Mouse (Mus musculus) brain, adult 2 months (tissue): ENCODE measurements around the gene Med18.
A peak's percentile ranks its signal among the peaks of the same experiment; 100 is the strongest.
"Not testable (repeated sequence)": the region's sequence is repeated elsewhere in the genome, so short reads cannot be mapped to it uniquely, and the experiment has no call there.

ENCODE experiments used
- DNase-seq: peaks from one replicate; pipeline ENCODE4 v3.0.0; 2011; ENCODE audit warnings: low read depth, low spot score

Med18 gene

DNA sequence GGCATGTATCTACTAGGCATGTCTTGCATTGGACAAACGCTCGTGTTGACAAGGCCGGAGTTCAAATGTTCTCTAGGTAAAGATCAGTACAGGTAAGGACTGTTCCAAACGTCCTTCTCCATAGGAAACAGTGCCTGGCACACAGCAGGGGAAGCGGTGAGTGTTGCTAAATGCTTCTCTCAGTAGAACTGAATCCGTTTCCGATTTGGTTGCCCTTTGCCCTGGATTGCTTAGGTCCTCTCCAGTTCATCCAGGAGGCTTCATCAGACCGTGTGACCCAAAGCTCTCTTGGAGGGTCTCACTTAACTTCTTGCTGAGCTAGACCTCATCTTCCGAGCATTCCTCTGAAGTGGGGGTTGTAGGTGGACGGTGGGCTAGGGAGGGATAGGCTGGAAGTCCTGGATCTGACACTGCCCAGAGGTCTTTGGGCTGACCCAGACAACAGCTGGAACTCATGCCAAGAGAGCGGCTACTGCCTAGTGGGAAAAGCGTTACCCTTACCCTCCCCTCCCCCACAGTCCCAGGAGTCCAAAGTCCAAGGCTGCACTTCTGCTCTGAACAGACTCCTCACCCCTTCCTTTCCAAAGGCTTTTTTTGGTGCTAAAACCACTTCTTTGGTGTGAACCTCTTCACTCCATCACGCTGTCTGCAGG lies 19.4 kb upstream of the Med18 start:
- no peak for DNase-seq

DNA sequence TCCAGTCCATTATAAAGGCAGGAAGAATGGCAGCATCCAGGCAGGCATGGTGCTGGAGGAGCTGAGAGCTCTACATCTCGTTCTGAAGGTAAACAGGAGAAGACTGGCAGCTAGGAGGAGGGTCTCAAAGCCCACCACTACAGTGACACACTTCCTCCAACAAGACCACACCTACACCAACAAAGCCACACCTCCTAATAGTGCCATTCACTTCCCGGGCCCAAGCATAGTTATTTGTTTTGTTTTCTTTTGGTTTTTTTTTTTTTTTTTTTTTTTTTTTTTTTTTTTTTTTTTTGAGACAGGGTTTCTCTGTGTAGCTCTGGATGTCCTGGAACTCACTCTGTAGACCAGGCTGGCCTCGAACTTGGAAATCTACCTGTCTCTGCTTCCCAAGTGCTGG lies 18.4 kb upstream of the Med18 start:
- not testable (repeated sequence) for DNase-seq

DNA sequence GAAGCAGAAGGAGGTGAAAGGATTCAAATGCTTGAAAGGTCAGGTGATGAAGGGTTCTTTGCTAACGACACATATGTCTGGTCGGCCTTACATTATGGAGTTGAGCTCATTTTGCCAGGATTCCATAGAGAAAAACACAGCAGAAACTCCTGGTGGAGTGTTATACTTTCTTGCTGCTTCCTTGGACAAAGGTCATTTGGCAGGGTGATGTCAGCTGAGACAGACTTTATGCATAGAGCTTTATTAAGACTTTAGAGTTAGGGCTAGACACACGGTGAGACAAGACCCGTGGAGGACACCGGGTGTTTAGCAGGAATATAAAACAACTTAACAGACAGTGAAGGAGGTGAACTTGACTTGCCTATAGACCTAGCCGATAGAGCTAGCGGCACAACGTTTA lies 14.1 kb upstream of the Med18 start:
- DNase-seq = no peak

DNA sequence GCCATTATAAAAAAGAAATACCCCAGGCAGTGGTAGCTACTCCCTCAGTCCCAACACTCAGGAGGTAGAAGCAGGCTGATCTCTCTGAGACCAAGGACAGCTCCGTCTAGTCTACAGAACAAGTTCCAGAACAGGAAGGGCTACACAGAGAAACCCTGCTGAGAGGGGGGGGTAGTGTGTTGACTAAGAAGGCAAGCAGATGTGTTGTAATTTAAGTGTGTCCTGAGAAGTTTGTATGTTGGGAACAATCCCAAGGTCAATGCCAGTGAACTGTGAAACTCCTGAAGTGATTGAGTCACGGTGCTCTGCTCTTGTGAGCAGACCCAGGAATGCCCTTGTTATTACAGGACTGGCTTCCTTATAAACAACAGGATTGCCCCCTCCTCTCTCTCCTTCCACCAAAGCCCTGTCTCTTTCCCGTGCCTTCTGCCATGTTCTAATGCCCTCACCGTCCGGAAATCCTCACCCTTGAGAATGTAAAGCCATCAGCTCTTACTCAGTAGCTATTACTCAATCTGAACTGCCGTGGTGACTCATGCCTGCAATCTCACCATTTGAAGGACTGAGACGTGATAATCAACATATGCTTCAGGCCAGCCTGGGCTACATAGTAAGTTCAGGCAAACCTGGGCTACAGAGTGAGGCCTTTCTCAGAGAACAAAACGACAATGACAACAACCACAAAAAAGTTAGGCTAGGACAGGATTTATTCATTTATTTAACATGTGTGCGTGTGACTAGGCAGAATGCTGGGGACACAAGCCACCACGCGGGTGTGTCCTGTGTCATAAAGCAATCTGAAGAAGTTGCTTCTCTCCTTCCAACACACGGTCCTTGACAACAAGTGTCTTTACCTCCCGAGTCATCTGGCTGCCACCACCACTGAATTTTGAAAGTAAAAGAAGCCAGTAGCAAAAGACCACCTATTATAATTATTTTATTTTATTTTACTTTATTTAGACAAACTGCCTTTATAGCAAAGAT lies 12.5 kb upstream of the Med18 start:
- DNase-seq = no peak

DNA sequence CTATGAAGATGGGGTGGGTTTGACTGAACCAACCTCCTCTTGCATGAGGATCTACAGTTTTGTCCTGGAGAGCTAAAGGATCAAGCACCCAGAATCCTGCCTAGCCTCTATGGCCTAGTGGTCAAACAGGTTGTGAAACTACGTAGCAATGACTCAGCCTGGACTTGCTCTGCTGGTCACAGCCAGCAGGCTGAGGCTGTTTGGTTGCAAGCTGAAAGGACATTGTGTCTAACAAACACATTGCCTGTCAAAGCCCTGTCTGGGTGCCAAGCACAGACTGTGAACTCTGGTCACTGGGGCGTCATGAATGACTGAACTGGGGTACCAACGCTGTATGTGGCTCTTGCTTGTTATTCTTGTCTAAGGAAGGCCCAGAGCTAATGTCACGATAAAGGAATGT lies 10.9 kb upstream of the Med18 start:
- DNase-seq = peak; percentile 44

DNA sequence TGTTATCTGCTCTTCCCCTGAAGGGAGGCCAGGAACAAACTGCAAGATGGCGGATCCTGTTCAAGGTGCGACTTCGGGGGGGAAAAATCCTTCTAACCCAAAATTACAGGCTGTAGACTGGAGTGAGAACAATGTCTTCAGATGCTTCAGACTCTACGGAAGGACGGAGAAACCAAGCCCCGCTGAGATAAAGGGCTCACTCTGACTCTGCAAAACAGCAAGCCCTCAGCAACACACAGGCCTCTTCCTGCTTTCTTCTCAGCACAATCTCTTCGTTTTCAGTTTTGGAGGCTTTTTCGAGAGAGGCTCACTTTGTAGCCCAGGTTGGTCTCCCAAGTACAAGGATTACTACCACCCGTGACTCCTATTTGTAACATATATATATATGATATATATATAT lies 9.7 kb upstream of the Med18 start:
- DNase-seq = no peak

DNA sequence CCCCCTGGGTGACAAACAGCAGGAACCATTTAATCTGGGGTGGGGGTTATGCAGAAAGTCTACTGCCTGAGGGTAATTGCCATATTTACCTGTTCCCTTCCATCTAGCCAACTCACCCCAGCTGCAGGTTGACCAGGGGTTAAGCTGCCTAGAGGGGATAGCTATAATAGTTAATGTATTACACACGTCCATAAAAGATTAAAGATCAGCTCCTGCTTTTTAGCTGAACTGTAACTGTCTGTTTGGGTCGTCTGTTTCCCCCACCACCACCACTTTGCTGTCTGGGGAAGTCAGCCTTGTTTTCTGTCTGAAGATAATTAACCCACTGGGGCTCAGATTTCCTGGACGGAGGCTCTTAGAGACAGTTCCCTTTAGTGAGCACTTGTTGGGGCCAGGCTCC lies 6.2 kb upstream of the Med18 start:
- no peak for DNase-seq

DNA sequence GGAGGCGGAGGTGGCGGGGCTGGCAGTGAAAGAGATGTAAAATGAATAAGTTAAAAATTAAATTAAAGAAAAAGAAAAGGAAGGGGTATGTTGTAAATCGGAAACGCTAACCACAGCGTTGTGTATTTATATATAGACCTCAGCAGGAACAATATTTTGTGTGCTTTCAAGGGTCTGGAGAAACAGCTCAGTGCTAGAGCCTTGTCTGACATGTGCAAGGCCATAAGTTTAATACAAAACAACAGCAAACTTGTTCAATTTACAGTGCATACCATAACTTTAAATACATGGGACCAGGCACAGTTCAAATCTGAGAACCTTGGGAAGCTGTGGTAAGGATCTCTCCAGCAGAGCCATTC lies 513 bp upstream of the Med18 start:
- DNase-seq = no peak

DNA sequence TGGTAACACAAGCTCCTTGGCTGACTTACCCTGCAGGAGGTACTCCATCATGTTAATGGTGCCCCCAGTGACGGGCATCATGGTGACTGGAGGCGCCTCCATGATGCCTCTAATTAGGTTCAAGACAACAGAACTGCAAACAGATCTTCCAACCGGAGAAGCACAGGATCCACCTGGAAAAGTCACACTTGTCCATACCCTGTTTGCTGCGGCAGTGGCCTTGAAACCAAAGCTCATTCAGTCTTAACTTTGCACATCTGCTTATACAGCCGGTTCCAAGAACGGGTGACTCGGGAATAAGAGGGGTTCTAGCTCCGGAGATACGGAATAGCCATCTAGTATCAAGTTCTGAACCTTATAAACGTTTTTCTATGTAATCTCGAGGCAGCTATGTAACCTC lies 885 bp downstream of the Med18 start:
- DNase-seq = no peak

DNA sequence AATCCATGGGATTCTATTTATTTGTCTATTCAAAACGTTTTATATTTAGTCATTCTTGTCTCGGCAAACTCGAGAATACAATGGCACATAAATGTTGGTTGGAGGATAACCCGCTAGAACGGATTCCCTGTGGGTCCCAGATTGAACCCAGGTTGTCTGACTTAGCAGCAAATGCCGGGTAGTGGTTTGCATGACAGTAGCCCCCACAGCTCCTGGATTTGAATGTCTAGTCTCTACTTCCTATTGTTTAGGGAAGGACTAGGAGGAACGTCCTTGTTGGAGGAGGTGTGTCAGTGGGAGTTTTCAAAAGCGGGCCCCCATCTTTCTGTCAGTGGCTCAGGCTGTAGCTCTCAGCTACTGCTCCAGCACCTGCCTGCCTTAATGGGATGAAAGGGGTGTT lies 3.5 kb downstream of the Med18 start:
- DNase-seq = no peak

DNA sequence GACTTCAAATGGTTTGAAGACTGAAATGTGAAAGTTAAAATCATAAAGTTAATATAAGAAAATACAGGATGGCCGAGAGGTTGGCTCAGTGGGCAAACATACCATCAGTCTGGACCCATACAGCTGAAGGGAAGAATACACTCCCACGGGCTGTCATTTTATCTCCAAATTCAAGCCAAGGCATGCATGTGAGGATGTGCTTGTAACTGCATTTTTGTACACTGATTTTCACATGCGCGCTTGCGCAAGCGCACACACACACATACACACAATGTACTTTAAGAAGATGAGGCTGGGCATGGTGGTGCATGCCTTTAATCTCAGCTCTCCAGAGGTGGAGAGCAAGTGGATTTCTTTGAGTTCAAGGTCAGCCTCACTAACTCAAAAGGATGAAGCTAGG lies 8.2 kb downstream of the Med18 start:
- no peak for DNase-seq

DNA sequence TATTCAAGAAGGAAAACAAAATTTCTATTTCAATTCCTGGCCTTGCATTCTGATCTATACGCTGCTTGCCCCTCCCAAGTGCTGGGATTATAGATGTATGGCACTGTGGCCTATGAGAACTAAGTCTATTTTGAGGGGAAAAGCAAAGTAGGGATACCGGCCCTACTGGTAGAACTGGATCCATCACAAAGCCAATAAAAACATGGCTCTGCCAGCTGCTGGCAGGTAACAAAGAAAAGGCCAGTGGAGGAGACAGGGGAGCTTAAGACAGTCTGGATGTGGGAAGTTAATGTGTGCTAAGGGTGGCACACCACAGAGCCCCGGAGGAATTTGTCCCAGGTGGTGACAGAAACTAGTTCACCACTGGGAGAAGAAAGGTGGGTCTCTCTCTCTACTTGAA lies 8.6 kb downstream of the Med18 start:
- DNase-seq = no peak

DNA sequence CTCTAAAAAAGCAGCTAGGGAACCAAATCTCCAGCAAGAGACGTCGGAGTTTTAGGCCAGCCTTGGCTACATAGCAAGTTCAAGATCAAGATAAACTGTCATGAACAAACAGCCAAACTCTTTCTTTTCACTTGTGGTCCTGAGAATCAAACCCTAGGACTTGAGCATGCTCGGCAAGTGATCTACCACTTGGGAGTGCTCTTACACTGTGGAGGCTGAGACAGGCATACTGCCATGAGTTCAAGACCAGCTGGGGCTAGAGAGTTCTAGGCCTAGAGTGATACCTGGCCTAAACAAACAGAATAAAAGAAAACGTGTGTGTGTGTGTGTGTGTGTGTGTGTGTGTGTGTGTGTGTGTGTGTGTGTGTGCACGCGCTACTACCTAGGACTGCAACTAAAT lies 9.5 kb downstream of the Med18 start:
- DNase-seq = no peak

DNA sequence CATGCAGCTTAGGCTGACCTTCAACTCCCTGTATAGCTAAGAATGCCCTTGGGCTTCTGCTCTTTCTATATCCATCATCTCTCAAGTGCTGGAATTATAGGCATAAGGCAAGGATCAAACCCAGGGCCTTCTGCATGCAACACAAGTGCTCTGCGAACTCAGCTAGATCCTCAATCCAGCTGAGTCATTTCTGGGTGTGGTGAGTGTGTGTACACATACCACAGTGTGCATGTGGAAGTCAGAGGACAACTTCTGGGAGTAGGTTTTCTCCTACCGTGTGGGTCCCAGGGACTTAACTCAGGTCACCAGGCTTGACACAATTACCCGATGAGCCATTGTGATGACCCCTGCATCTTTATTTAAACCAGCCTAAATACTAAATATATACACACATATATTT lies 13.9 kb downstream of the Med18 start:
- DNase-seq = no peak

DNA sequence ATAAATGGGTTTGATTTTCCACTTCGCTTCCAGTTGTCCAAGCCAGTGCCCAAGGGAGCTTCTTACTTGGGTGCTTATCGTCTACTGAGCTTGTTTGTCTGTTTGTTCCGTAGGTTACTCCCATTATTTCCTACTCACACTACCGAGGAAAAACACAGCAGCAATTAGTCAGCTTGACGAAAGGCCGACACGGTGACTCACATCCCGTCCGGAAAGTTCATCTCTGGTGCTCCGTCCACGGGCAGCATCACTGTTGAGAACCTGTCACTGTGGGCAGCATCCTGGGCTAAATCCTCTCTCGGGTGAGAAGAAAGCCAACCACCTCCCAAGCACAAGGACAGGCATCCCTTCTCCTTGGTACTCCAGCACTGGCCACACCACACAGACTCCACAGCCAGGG lies 17.6 kb downstream of the Med18 start:
- no peak for DNase-seq

DNA sequence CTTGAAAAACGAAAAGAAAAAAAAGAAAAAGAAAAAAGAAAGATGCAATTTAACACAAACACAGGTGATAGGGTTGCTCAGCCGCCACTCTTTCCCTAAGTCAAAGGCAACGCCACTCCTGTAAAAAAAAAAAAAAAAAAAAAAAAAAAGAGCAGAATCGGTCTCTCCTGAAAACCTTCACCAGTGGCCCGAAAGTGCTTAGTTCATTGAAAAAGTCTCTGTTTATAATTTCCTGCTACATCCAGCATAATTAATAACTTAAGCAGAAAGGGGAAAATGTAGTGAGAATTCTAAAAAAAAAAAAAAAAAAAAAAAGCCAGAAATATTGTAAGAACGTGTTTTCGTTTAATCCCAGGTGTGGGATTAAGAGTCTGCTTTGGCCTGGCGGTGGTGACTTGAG lies 19.2 kb downstream of the Med18 start:
- DNase-seq = no peak

DNA sequence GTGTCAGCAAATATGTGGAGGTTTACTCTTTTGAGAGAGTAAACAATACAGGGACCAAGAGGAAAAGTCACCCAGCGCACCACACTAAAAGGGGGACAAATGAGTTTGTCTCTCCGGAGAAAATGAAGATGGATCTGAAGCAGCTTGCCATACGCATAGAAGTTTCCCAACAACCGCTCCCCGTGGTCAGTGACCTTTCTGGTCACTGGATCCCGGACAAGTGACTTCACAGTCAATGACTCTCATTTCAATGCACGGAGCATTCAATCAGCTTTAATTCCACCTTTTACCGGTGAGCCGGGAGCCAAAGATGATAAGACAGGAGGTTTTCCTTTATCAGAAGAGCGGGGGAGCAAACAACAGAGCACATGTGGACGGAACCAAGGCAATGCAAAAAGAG lies 25.9 kb downstream of the Med18 start:
- no peak for DNase-seq

DNA sequence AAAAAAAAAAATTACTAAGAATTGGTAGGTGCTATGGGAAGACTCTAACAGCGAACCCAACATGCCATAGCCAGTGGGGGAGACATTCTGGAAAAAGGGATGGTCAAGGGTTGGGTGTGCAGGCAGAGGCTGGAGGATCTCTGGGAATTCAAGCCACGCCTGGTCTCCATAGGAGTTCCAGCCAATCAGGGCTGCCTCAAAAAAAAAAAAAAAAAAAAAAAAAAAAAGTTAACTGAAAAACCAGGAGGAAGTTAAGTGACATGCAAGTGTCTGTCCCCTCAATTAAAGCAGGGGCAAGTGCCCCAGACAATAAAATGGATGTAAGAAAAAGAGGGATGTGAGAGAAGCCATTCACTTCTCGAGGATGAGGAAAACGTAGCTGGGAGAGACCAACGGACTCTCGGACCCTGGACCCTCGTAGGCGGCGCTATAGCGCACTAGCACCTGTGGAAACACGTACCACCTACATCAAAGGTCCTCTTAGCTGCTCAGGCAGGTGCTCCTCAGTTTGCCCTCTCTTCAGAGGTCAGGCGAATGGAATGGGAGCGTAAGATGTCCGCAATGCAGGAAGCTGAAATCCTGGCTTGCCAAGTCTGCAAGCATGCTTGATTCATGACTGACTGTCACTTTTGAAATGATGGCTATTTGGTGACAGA lies 30.9 kb downstream of the Med18 start:
- no peak for DNase-seq

DNA sequence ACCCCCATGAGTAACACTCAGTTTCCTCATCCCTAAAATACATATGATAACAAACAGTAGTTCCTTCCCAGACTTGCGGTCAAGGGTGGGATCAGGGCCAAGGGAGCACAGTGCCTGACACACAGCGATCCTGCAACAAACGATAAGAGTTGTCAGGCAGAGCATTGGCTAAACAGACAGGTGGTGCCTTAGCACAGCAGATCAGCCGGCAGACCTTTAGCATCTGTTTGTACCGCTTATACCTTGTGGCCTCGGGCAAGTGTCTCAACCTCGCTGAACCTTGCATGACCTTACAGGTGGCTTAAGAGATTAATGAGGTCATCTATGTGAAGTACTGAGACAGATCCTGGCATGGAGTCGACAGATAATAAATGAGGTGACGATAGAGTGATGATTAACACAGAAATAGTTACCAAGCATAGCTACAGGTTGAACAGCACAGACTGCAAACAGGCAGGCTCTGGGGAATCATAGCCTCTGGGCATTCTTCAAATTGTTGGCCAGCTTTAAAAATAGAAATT lies 35.6 kb downstream of the Med18 start:
- no peak for DNase-seq

DNA sequence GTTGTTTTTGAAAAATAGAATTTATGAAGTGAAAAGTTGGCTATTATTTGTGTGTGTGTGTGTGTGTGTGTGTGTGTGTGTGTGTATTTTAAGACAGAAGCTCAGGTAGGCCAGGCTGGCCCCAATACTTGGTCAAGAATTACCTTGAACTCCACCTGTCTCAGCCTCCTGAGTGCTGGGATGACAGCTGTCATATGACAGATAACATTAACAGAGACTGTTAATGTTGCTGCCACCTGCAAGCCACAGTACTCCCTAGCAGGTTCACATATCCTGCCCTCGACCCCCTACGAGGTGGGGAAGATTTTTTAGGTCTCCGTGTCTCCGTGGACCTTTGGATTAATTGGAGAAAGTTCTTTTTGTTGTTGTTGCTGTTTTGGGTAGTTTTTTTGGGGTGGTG lies 36.2 kb downstream of the Med18 start:
- DNase-seq = no peak

DNA sequence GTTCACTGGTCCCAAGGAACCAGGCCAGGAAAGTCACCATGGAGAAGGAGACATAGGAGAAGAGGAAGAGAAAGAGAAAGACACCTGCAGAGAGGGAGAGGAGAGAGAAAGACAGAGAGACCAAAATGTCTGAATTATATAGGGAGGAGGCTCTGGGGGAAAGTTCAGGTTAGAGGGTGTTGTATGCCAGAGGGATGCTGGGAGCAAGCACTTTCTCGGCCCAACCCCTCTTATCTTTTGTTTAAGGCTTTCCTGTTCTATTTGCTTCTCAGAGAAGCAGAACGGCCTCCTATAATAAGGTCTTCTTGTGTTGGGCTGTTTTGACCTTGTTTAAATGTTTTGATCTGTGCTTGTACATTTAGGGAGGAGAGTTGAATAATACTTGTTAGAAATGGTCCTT lies 37.7 kb downstream of the Med18 start:
- no peak for DNase-seq

DNA sequence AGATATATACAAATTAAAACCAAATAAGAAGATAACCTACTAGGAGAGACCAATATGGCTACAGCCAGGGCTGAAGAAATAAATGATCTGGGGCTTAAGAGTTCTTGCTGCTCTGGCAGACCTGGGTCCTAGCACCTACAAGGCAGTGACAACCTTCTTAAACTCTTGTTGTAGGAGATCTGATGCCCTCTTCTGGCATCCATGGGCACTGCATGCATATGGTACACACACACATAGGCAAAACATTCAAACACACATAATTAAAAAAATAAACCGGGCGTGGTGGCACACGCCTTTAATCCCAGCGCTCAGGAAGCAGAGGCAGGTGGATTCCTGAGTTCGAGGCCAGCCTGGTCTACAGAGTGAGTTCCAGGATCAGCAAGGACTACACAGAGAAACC lies 39.0 kb downstream of the Med18 start:
- no peak for DNase-seq
